Mouse (Mus musculus): ENCODE results near the gene Nacc2. TPM values are rescaled to one million over a fixed set of nuclear protein-coding genes. Genes with fewer than 3 reads are reported as not detected.

The Nacc2 gene
- total RNA-seq, 1 experiment from 2014 or later, result 1.4 TPM

GRCm38 (mm10) chr2:26115215-26115614 is 7.8 kb downstream of the Nacc2 start:
- ATAC-seq (replicated peaks; ENCODE audit: insufficient number of reproducible peaks, low FRiP score, low TSS enrichment, poor library complexity, severe bottlenecking), result no peak

GRCm38 (mm10) chr2:26108237-26108636 is 14.8 kb downstream of the Nacc2 start:
- no peak for ATAC-seq (replicated peaks; ENCODE audit: insufficient number of reproducible peaks, low FRiP score, low TSS enrichment, poor library complexity, severe bottlenecking)

- no peak for ATAC-seq (replicated peaks; ENCODE audit: insufficient number of reproducible peaks, low FRiP score, low TSS enrichment, poor library complexity, severe bottlenecking)
Measured at GRCm38 (mm10) chr2:26107011-26107410, 16.0 kb downstream of the Nacc2 start.

- ATAC-seq (replicated peaks; ENCODE audit: insufficient number of reproducible peaks, low FRiP score, low TSS enrichment, poor library complexity, severe bottlenecking), result no peak
Measured at GRCm38 (mm10) chr2:26106233-26106632, 16.8 kb downstream of the Nacc2 start.

GRCm38 (mm10) chr2:26100296-26100695 is 22.7 kb downstream of the Nacc2 start:
- no peak for ATAC-seq (replicated peaks; ENCODE audit: insufficient number of reproducible peaks, low FRiP score, low TSS enrichment, poor library complexity, severe bottlenecking)

- no peak for ATAC-seq (replicated peaks; ENCODE audit: insufficient number of reproducible peaks, low FRiP score, low TSS enrichment, poor library complexity, severe bottlenecking)
Measured at GRCm38 (mm10) chr2:26099851-26100250, 23.2 kb downstream of the Nacc2 start.

GRCm38 (mm10) chr2:26099260-26099659 is 23.8 kb downstream of the Nacc2 start:
- no peak for ATAC-seq (replicated peaks; ENCODE audit: insufficient number of reproducible peaks, low FRiP score, low TSS enrichment, poor library complexity, severe bottlenecking)

- no peak for ATAC-seq (replicated peaks; ENCODE audit: insufficient number of reproducible peaks, low FRiP score, low TSS enrichment, poor library complexity, severe bottlenecking)
Measured at GRCm38 (mm10) chr2:26093897-26094296, 29.1 kb downstream of the Nacc2 start.

- ATAC-seq (replicated peaks; ENCODE audit: insufficient number of reproducible peaks, low FRiP score, low TSS enrichment, poor library complexity, severe bottlenecking), result no peak
Measured at GRCm38 (mm10) chr2:26091771-26092393, 31.1 kb downstream of the Nacc2 start.

GRCm38 (mm10) chr2:26090876-26091770 is 31.9 kb downstream of the Nacc2 start:
- ATAC-seq (replicated peaks; ENCODE audit: insufficient number of reproducible peaks, low FRiP score, low TSS enrichment, poor library complexity, severe bottlenecking), result no peak

GRCm38 (mm10) chr2:26089005-26089404 is 34.0 kb downstream of the Nacc2 start:
- no peak for ATAC-seq (replicated peaks; ENCODE audit: insufficient number of reproducible peaks, low FRiP score, low TSS enrichment, poor library complexity, severe bottlenecking)

- no peak for ATAC-seq (replicated peaks; ENCODE audit: insufficient number of reproducible peaks, low FRiP score, low TSS enrichment, poor library complexity, severe bottlenecking)
Measured at GRCm38 (mm10) chr2:26086926-26087600, 36.0 kb downstream of the Nacc2 start.

- no peak for ATAC-seq (replicated peaks; ENCODE audit: insufficient number of reproducible peaks, low FRiP score, low TSS enrichment, poor library complexity, severe bottlenecking)
Measured at GRCm38 (mm10) chr2:26086505-26086904, 36.5 kb downstream of the Nacc2 start.

GRCm38 (mm10) chr2:26082883-26083282 is 40.1 kb downstream of the Nacc2 start:
- no peak for ATAC-seq (replicated peaks; ENCODE audit: insufficient number of reproducible peaks, low FRiP score, low TSS enrichment, poor library complexity, severe bottlenecking)

- no peak for ATAC-seq (replicated peaks; ENCODE audit: insufficient number of reproducible peaks, low FRiP score, low TSS enrichment, poor library complexity, severe bottlenecking)
Measured at GRCm38 (mm10) chr2:26080830-26081229, 42.2 kb downstream of the Nacc2 start.

- ATAC-seq (replicated peaks; ENCODE audit: insufficient number of reproducible peaks, low FRiP score, low TSS enrichment, poor library complexity, severe bottlenecking), result no peak
Measured at GRCm38 (mm10) chr2:26079409-26079808, 43.6 kb downstream of the Nacc2 start.

GRCm38 (mm10) chr2:26077068-26077467 is 46.0 kb downstream of the Nacc2 start:
- ATAC-seq (replicated peaks; ENCODE audit: insufficient number of reproducible peaks, low FRiP score, low TSS enrichment, poor library complexity, severe bottlenecking), result no peak

- ATAC-seq (replicated peaks; ENCODE audit: insufficient number of reproducible peaks, low FRiP score, low TSS enrichment, poor library complexity, severe bottlenecking), result no peak
Measured at GRCm38 (mm10) chr2:26076121-26076520, 46.9 kb downstream of the Nacc2 start.

- ATAC-seq (replicated peaks; ENCODE audit: insufficient number of reproducible peaks, low FRiP score, low TSS enrichment, poor library complexity, severe bottlenecking), result no peak
Measured at GRCm38 (mm10) chr2:26074551-26074950, 48.5 kb downstream of the Nacc2 start.

GRCm38 (mm10) chr2:26068592-26068991 is 54.4 kb downstream of the Nacc2 start:
- no peak for ATAC-seq (replicated peaks; ENCODE audit: insufficient number of reproducible peaks, low FRiP score, low TSS enrichment, poor library complexity, severe bottlenecking)

Data from monocyte, adult 5-6 weeks (primary cell).